Mouse (Mus musculus) liver, embryonic 14.5 days (tissue): Measurements from ENCODE around the gene Gpr62.

Source experiments
- CTCF ChIP-seq: IDR thresholded peaks from 2 replicates; pipeline ENCODE4 v1.5.1; 2016; ENCODE audit warnings: antibody characterized with exemption, low read depth, control low read depth
- EP300 ChIP-seq: IDR thresholded peaks from 2 replicates; pipeline ENCODE4 v1.6.1; 2016; ENCODE audit warnings: antibody characterized with exemption, low read depth

- no peak for TF ChIP-seq CTCF
- no peak for TF ChIP-seq EP300
Observed at GRCm38 (mm10) chr9:106467746-106468145, 2.0 kb upstream of the Gpr62 start.
